Mouse (Mus musculus) myocyte (in vitro differentiated cells): ENCODE results near the gene Gm43720.

Experiments used
- E2F4 ChIP-seq: IDR thresholded peaks from one replicate; pipeline ENCODE4 v1.6.1; 2011; ENCODE audit warnings: mild to moderate bottlenecking, control low read depth, moderate library complexity; ENCODE audit not compliant: insufficient read depth
- MAX ChIP-seq: IDR thresholded peaks from one replicate; pipeline ENCODE4 v1.6.1; 2011; ENCODE audit warnings: low read depth, mild to moderate bottlenecking, control low read depth
- POLR2A ChIP-seq: IDR thresholded peaks from one replicate; pipeline ENCODE4 v1.6.1; 2011; ENCODE audit warnings: low read depth, mild to moderate bottlenecking, control low read depth, moderate library complexity; ENCODE audit not compliant: insufficient read length
- POLR2AphosphoS2 ChIP-seq: IDR thresholded peaks from one replicate; pipeline ENCODE4 v1.6.1; 2011; ENCODE audit warnings: low read depth, control low read depth; ENCODE audit not compliant: insufficient read length
- SRF ChIP-seq: IDR thresholded peaks from one replicate; pipeline ENCODE4 v1.6.1; 2011; ENCODE audit warnings: low read depth; ENCODE audit not compliant: control insufficient read depth, insufficient read length
- TCF3 ChIP-seq: IDR thresholded peaks from one replicate; pipeline ENCODE4 v1.6.1; 2011; ENCODE audit warnings: low read depth, control low read depth; ENCODE audit not compliant: insufficient read length

- TF ChIP-seq E2F4, result no peak
- no peak for TF ChIP-seq POLR2A
- no peak for TF ChIP-seq POLR2AphosphoS2
- TF ChIP-seq MAX, result no peak
- no peak for TF ChIP-seq TCF3
- TF ChIP-seq SRF, result no peak
Observed at GRCm38 (mm10) chr5:138267114-138267513, 12.6 kb downstream of the Gm43720 start.
